Mouse (Mus musculus) activated CD4-positive, CD25-positive, alpha-beta regulatory T cell, adult 4 months (primary cell): ENCODE measurements around the gene Ppil4. TPM values are rescaled to one million over a fixed set of nuclear protein-coding genes. Genes with fewer than 3 reads are reported as not detected.
"Not testable (repeated sequence)": the region's sequence is repeated elsewhere in the genome, so short reads cannot be mapped to it uniquely, and the experiment has no call there.

Experiments
- ATAC-seq: one replicate; pipeline ENCODE4 v1.8.0; 2017
- polyA plus RNA-seq, 2 experiments: library from polyadenylated mRNA; unstranded; fragments of 100-300 nt; shearing (Covaris generic); gene quantifications; one replicate each; pipeline ENCODE4 v1.2.1; 2017

Ppil4 gene
- 10 to 100 TPM; 63.9 to 74.0 TPM for polyA plus RNA-seq

DNA sequence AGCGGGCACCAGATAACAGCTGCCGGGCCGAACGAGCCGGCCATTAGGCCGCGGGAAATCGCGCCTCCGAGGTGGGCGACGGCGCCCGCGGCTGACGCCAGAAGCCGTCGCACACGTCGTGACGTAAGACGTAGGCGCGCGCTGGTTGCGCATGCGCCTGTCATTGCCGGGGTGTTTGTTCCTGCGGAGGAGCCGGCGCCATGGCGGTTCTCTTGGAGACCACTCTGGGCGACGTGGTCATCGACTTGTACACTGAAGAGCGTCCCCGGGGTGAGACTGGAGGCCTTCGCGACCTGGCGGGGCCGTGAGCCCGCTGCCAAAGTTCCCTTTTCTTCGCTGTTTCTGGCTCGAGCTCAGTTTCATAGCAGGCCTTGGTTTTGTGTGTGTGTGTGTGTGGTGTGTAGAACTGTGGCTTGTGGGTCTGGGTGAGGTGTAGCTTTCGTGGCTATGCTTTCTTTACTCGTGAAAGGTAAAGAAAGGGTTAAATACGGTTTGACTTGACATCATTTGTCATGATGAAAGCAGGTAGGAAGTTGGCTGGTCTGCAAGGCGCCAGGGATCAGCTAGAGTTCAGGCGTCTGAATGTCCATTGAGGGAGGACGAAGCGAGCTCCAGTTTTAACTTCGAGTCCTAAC, at the start of gene Ppil4, which contains the start of gene Ginm1:
Gene Ppil4 (plus strand): TSS at position 141 of the 635 bp plus-strand sequence.
Gene Ginm1 (minus strand): TSS at position 74 of the 635 bp plus-strand sequence.
- peak; percentile 83 for ATAC-seq

DNA sequence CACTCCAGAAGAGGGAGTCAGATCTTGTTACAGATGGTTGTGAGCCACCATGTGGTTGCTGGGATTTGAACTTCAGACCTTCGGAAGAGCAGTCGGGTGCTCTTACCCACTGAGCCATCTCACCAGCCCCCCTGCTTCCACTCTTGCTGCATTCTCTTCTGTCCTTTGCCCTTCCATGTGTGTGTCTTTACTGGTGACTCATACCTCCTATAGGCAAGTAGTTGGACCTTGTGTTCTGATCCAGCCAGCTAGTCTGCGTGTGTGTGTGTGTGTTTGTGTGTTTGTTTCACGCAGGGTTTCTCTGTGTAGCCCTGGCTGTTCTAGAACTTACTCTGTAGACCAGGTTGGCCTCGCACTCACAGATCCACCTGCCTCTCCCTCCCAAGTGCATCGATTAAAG, 47.2 kb upstream of the Ppil4 start:
- ATAC-seq: not testable (repeated sequence)

DNA sequence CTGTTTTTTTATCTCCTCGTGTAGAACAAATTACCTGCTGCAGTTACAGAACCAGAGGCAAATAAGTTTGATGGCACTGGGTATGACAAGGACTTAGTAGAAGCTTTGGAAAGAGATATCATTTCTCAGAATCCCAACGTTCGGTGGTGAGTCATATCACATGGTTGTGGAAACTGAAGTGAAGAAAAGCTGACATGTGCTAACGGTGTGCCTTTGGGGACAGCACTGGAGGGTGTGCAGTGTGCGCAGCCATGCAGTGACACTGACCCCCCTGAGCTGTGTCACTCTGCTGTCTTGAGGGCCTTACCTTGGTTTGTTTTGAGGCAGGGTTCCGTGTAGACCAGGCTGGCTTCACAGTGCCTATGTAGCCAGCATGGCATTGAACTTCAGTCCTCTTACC, 43.9 kb upstream of the Ppil4 start:
- no peak for ATAC-seq

DNA sequence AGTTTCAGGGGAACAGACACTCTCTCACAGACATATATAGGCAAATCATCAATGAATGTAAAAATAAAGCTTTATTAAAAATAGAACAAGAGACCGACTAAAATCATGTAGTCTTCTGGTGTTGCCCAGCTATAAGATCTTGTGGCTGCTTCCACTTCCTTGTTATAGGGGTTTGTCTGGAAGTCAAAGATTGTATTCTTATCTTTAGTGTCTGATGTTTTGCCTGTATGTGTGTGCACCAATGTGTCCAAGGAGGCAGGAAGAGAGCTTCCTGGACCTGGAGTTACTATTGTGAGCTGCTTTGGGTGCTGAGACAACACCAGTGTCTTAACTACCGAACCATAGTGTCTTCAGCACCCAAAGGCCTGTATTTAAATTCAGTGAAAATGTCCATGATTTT, 35.1 kb upstream of the Ppil4 start:
- no peak for ATAC-seq

DNA sequence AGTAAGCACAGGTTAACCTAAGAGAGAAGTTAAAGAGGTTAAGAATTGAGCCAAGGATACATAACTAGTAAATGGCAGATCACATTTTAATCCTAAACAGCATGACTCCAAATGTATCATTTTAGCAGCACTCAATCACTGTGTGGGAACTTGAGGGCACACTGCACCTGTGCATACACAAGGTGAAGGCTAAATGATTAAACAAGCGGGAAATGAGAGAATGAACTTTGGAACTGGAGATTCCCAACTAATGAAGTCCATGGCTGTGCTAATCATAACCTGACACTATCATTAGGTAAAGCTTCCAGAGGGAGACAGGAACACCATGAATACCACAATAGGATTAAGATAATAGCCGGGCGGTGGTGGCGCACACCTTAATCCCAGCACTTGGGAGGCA, 20.3 kb upstream of the Ppil4 start:
- no peak for ATAC-seq

DNA sequence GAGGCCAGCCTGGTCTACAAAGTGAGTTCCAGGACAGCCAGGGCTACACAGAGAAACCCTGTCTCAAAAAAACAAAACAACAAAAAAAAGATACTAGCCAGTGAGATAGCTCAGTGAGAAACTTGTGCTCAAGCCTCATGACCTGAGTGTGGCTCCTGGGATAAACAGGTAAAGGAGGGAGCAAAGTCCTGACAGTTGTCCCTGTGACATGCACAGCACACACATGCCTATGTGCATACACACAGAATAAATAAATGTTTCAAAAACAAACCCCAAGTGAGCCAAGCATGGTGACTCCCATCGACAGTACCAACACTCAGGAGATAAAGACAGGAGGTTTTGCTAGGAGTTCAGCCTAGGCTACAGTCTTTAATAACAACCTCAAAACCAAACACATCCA, 19.9 kb upstream of the Ppil4 start:
- ATAC-seq: no peak

DNA sequence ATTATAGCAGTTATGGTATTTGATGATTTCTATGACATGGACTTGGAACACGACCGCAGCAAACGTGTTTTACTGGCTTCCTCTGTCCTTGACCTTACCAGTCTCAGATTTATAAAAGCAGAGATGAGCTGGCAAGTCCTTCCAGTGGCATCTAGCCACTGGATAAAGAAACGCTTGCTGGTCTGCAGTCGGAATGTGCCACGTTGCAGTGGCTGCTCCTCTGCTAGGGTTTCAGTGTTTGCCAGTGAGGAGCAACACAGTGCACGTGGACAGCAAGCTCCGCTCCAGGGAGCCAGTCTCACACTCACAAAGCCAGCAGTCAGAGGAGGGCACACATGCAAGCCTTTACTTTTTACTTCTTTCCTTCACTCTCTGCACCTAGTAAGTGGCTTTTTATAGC, 17.3 kb upstream of the Ppil4 start:
- no peak for ATAC-seq

DNA sequence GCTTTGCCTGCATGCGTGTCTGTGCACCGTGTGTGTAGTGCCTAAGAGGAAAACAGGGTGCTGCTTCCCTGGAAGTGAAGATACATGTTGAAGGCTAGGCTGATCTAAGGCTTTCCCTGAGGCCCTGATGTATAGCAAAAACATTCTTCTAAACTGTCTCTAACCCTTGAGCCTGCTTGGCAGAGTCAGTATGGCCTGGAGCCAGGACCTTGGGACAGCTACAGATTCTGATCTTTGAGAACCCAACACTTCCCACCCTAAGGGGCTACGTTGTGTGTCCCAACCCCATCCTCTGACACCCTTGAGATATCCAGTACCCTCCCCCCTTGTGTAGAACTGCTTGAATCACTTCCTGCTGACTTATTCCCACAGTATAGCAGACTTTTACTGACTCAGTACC, 14.3 kb upstream of the Ppil4 start:
- no peak for ATAC-seq

DNA sequence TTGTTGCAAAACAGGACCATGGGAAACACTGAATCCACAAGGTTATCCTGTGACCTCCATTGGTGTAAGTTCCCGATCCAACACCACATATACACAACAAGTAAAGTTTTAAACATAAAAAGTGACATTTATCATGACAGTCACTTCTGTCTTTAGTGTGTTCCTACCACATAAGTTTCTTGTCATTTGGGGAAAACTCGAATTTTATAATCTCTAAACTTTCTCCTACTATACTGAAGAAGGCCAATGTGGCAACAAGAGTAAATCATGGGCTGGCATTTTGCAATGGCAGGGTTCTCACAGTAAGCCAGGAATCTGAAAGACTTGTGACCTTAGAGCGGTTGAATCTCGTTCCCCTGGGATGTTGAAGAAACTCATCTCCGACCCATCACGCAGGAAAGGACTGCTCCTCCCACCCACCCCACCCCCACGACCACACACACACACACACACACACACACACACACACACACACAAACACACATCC, 12.9 kb upstream of the Ppil4 start:
- no peak for ATAC-seq

DNA sequence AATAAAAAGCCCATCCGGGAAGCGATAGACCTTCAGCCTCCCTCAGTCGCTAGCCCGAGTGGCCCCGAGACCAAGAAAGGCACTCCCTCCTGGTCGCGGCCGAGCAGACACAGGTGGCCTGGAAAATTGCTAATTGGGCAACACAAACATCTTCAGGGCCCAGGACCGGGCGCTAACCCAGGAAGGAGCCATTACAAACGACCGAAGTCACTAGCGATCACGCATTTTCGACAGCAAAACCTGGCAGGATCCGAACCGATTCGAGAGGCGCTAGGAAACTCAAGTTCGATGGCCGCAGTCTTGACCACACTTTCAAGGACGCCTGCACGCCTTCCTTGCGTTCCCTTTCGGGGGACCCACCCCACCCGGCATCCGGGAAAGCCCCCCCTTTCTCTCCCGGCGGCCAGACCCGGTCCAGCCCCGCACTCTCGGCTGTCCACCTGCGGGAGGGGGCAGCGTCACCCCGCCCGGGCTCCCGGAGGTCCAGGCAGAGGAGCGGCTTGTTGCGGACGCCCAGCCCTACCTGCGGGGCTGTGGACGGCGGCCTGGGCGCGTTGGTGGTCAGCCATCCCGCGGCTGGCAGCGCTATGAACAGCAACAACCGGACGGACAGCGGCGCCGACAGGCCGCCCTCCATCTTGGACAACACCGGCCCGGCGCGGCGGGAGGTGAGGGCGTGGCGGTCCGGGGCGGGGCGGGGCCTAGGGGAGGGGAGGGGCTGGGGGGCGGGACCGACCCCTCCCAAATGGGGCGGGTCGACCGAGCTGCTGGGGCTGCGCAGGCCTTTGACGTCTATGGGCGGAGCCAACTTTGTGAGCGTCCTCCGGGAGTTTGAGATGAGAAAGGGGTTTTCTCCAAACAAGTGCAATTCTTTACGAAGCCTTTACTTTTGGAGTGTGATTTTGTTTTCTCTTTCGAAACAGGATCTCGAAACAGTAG, 12.2 kb upstream of the Ppil4 start:
- peak; percentile 97 for ATAC-seq

DNA sequence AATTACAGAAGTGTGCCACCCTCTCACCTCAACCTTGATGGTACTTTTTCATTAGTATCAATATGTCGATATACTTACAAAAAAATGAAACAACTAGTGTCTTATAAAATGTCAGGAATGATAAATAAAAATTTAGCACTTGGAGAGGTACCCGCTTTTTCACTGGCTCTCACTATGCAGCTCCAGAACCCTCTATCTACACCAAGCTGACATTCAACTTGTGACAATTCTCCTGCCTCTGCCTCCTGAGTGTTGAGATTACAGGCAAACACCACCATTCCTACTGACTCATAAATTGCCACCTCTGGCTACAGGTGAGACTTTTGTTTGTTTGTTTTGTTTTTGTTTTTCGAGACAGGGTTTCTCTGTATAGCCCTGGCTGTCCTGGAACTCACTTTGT, 11.5 kb upstream of the Ppil4 start:
- ATAC-seq: no peak

DNA sequence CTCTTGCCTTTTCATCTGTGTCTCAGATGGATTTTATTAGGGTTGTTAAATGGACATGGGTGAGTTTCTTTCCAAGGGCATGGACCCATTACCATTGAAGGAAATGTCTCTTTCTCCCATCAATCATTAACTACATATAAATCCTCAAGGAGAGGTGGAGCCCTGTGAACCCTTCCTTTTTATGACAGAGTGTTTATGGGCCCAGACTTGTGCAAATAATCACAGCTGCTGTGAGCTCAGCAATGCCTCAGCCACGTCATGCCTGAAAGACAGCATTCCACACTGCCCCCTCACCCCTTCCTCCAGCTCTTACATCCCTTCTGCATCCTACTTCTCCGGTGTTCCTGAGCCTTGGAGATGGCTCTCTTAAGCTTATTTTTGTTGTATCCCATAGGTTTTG, 5.4 kb upstream of the Ppil4 start:
- no peak for ATAC-seq

DNA sequence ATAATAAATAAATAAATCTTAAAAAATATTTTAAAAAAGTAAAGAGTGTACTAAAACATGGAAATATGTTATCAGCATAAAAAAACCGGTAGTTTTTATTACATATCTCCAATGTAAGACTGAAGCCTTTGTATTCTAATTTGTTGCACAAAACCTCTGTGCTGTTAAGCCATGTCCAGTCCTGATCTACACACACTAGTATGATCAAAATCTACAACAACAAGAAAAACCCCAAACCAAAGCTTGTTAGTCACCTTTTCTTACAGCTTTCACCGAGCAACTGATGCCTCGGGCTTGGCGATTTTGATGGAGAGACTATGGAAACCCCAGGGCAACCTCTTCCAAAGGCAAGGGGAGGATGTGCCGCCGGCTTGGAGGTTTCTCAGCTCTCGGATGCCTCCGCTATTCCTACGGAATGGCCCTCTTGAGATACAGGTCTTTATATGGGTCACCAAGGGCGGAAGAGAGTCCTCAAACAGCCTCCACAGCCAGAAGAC, 389 bp upstream of the Ppil4 start:
- peak; percentile 50 for ATAC-seq

DNA sequence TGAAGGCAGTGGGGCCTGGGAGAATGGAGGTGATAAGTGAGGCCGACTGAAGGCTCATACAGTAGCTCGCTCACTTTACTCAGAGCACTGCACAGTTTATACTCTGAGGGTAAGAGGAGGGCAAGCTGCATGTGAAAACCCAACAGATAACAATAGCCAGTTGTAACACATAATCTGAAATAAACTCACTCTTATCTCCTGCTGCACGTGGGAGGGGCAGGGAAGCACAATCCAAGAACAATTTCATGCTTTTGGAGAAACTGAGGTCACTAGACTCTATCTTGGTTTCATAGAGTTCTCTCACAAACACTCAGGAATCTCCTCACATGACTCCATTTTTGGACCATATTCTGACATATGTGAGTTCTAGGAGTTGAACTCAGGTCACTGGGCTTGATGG, 8.6 kb downstream of the Ppil4 start:
- ATAC-seq: no peak

DNA sequence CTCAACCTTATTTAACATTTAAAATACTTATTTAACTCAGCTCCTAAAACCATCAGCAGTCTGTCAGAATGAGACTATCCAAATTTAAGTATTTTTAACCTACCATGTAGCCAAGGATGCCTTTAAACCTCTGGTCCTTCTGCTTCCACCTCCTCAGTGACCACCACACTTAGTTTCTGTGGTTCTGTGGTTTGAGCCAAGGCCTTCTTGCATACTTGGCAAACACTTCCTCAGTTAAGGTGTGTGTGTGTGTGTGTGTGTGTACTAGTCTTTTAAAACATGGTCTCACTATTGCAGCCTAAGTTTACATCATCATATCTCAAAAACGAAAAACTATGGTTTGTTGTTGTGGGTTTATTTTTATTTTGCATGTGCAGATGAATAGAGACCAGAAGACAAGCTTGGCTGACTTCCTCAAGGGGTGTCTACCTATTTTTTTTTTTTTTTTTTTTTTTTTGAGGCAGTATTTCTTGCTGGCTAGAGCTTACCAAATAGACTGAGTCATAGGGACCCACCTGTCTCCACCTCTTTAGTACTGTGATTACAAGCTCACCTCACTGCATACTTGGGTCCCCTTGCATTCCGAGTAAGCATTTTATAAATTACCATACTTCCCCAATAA, 9.9 kb downstream of the Ppil4 start:
- no peak for ATAC-seq

DNA sequence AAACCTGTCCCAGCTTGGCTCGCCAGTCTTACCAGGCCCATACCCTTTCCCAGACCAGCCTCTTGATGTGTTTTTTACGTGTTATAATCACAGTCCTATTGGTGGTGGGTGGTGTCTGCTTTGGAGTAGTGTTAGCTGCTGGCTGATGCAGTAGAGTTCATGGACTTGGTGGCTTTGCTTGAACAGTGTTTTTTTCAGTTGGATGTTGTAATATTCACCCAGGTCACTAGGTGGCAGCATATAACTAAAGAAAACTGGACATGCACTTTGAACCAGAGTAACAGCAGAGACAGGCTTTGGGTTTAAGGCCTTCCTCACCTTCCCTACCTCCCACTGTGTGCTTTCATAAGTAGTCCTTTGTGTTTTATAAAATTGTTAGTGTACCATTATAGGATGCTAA, 17.2 kb downstream of the Ppil4 start:
- peak; percentile 80 for ATAC-seq

DNA sequence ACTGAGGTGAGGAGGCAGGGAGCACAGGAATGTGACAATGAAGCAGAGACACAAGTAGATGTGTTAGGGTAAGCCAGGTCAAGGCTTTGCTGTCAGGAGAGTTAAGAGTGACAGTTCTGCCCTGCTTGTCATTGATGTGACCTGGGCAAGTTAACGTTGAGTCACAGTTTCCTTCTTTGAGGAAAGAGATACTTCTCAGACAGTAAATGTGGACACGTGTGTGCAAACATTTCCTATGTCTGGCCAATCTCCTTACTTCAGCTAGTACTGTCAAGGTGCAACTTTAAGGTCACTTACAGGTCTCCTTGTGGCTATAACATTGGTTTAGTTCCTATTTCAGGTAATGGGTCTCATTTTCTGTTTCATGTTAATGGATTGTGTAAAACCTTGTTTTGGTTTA, 23.8 kb downstream of the Ppil4 start:
- peak; percentile 59 for ATAC-seq

DNA sequence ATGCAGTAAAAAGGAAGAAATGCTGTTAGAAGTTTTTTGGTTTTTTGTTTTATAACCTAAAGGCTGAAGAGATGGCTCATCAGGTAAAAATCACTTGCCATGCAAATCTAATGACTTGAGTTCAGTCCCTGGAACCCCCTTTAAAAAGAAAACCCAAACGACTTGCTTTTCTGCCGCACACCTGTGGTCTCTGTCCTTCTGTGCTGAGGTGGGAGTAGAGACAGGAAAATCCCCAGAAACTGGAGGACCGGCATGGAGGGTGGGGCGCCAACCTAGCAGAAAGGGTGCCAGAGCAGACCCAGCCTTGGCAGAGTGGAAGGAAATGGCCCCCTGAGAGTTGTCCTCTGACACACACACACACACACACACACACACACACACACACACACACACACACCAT, 26.0 kb downstream of the Ppil4 start:
- peak; percentile 26 for ATAC-seq

DNA sequence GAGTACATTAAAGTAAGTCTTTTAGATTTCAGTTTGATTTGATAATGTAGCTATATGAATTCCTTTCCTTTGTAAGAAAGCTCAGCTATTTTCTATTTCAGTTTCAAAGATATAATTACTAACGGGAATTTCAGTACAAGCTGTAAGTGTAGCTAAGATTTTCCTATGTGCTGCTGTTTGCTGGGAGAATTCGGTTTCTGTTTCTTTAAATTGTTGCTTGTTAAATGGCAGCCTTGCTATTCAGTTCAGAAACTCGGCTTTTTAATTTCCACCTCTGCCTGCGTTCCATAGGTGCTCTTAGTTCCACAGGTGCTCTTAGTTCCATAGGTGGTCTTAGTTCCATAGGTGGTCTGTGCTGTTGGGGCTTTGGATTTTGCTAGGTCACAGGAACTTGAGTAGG, 26.5 kb downstream of the Ppil4 start:
- ATAC-seq: no peak

DNA sequence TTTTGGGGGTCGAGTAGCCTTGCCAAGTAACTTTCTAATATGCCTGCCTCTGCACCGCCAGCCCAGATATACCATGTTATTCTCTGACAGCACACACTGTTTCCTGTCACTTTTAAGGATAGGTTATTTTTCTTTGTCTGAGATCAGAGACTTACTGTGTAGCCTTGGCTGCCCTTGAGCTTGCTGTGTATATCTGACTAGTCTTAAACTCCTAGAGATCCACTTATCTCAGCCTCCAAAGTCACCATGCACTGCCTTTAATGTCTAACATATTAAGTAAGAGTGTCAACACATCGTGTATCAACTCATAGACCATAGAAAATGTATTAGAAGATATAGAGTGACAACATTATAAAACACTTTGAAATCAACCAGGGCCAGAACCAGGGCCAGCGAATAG, 26.9 kb downstream of the Ppil4 start:
- ATAC-seq: peak; percentile 34

DNA sequence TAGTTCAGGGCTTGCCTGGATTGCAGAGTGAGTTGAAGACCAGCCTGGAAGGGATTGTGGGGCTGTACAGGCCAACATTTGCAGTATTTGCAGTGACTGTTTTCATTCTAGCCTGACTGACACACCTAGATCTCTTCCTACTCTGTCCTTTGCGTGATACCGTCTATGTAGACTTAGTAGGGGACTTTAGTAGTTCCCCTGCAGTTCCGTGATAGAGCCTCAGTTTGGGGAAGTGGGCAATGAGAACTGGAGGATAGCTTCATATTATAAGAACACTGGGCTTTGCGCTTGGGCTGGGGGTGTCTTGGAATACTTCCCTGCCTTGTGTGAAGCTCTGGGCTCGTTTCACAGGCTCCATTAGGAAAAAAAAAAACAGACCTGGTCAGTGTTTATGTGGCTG, 27.5 kb downstream of the Ppil4 start:
- no peak for ATAC-seq

DNA sequence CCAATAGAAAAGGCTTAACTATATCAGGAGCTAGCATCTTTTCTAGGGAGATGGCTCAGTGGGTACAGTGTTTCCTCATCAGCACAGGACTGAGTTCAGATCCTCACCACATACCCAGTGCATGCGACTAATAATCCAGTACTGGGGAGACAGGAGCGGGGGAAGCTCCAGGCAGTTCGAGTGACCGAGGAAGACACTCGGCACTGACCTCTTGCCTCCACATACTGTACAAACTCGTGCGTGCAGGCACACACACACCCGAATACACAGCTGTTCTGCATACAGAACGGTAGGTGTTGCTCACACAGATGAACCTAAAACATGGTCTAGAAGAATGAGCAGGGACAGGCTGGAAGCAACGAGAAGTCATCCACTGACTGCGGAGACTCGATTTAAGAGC, 29.3 kb downstream of the Ppil4 start:
- ATAC-seq: no peak

DNA sequence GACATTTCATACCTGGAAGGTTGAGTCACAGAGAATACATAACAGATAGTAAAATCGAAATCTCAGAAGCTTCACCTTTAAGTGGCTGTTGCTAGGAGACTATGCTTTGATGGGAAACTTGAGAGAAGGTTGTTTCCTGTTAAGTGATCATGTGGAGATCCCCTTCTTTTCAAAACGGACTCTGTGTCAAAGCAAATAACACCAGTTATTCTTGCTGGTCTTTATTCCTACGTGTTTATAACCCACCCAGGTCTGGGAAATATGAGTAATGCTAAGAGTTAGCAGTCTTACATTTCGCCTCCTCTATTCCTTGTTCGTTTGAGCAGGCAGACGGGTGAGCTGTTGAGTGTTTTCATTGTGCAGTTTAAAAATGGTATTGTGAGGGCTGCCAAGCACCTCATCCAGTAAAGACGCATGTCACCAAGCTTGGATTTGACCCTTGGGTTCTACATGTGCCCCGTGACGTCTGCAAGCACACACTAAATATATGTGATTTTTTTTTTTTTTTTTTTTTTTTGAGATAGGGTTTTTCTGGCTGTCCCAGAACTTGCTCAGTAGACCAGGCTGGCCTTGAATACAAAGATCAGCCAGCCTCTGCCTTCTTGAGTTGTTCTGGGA, 32.1 kb downstream of the Ppil4 start:
- peak; percentile 90 for ATAC-seq
